Mouse (Mus musculus) hindbrain, embryonic 11.5 days (tissue): ENCODE measurements around the gene Slit3. TPM values are rescaled to one million over a fixed set of nuclear protein-coding genes. Genes with fewer than 3 reads are reported as not detected.

Experiments used
- ATAC-seq: fragments of 200-750 bp; cut with Nextera tagmentation; 2 replicates; pipeline ENCODE4 v1.8.0; 2017; ENCODE audit warnings: mild to moderate bottlenecking, moderate TSS enrichment, moderate library complexity; ENCODE audit not compliant: low FRiP score
- DNase-seq: peaks from one replicate; pipeline ENCODE4 v3.0.0-alpha.2; 2015; ENCODE audit warnings: low spot score
- H3K27ac ChIP-seq: fragments of 300-500 bp; sonication (generic); 2 replicates; pipeline ENCODE4 v1.5.1; 2014; ENCODE audit warnings: mild to moderate bottlenecking, low read depth, low read length
- H3K27me3 ChIP-seq: fragments of 300-500 bp; sonication (generic); 2 replicates; pipeline ENCODE4 v1.6.1; 2014; ENCODE audit warnings: mild to moderate bottlenecking, low read length, moderate library complexity, mixed read lengths; ENCODE audit not compliant: control insufficient read depth, insufficient read depth
- H3K36me3 ChIP-seq: fragments of 300-500 bp; sonication (generic); 2 replicates; pipeline ENCODE4 v1.6.1; 2014; ENCODE audit warnings: mild to moderate bottlenecking, low read length, moderate library complexity, mixed read lengths; ENCODE audit not compliant: control insufficient read depth, insufficient read depth
- H3K4me1 ChIP-seq: fragments of 300-500 bp; sonication (generic); replicated peaks from 2 replicates; pipeline ENCODE4 v1.6.1; 2014; ENCODE audit warnings: low read length, mixed read lengths; ENCODE audit not compliant: control insufficient read depth, insufficient read depth
- H3K4me2 ChIP-seq: fragments of 300-500 bp; sonication (generic); replicated peaks from 2 replicates; pipeline ENCODE4 v1.6.1; 2014; ENCODE audit warnings: mild to moderate bottlenecking, low read depth, low read length
- H3K4me3 ChIP-seq: fragments of 300-500 bp; sonication (generic); 2 replicates; pipeline ENCODE4 v1.5.1; 2014; ENCODE audit warnings: low read depth, low read length
- H3K9ac ChIP-seq: fragments of 300-500 bp; sonication (generic); 2 replicates; pipeline ENCODE4 v1.6.1; 2014; ENCODE audit warnings: low read depth, low read length
- H3K9me3 ChIP-seq: fragments of 300-500 bp; sonication (generic); 2 replicates; pipeline ENCODE4 v1.6.1; 2016; ENCODE audit warnings: low read length; ENCODE audit not compliant: control insufficient read depth
- WGBS: fragments of 180-500 bp; shearing (Covaris S2); extraction: QIAGEN DNeasy Blood & Tissue Kit; methylation state at CpG from one replicate; pipeline ENCODE4 v1.1.7; 2014; 5-methylcytosine and 5-hydroxymethylcytosine counted together
- polyA plus RNA-seq: library from polyadenylated mRNA; unstranded; fragments of >200 nt; fragmentation: Nextera tagmentation; extraction: Ambion mirVana; gene quantifications from 2 replicates; pipeline ENCODE4 v1.2.1, GENCODE M21; 2014

Gene Slit3
- polyA plus RNA-seq, 1 experiment from 2014 or later, result 39.3 TPM

DNA sequence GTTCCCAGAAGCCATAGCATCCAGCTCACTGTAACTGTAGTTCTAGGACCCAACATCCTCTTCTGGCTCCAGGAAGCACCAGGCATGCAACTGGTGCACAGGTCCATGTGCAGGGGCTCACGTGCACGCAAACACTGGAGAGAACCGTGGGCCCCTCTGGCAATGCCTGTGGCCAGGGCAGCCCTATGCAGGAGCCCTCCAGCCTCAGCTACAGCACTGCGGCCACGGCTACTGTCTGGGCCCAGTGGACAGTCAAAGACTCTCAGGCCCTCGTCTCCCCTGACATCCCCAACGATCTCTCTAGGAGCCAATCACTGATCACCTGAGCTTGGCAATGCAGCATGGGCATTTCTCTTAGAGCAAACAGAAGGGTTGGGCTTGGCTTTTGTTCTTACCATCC, 572.6 kb downstream of the Slit3 start:
- Histone ChIP-seq H3K4me1 (no peaks in the 10 kb centered on the region), H3K4me2 (no peak overlapping the region), H3K9me3 (no peaks in the 10 kb centered on the region), H3K4me3 (no peak overlapping the region), H3K9ac (no peak overlapping the region), H3K36me3 (0 out of 2 replicates have a peak, but pooled peaks cover 2% of the 10 kb centered on the region), H3K27ac (no peak overlapping the region), H3K27me3 (no peaks in the 10 kb centered on the region)
- DNase-seq, result no peak
- ATAC-seq, result peak; percentile 38; the same call in 1 of the 2 replicates
- WGBS, result 86% methylated on average over 7 of the region's 7 CpGs

GRCm38 (mm10) chr11:35697476-35697875, 576.5 kb downstream of the Slit3 start:
- Histone ChIP-seq H3K27ac (no peak overlapping the region), H3K4me1 (no peaks in the 10 kb centered on the region), H3K9ac (no peak overlapping the region), H3K9me3 (no peaks in the 10 kb centered on the region), H3K36me3 (no peaks in the 10 kb centered on the region), H3K4me2 (no peak overlapping the region), H3K27me3 (no peaks in the 10 kb centered on the region), H3K4me3 (no peak overlapping the region)
- 93% methylated on average over 7 of the region's 7 CpGs for WGBS
- DNase-seq (peak; percentile 13), ATAC-seq (no peak)

GRCm38 (mm10) chr11:35698901-35699300, 577.9 kb downstream of the Slit3 start:
- WGBS, result 95% methylated on average over 5 of the region's 5 CpGs
- ATAC-seq, result no peak
- Histone ChIP-seq H3K27ac (no peak overlapping the region), H3K9me3 (no peaks in the 10 kb centered on the region), H3K27me3 (no peaks in the 10 kb centered on the region), H3K9ac (no peak overlapping the region), H3K4me3 (no peak overlapping the region), H3K36me3 (peaks cover 5% of the 10 kb centered on the region; the same call in 1 of the 2 replicates), H3K4me2 (no peak overlapping the region), H3K4me1 (no peaks in the 10 kb centered on the region)
- no peak for DNase-seq

DNA sequence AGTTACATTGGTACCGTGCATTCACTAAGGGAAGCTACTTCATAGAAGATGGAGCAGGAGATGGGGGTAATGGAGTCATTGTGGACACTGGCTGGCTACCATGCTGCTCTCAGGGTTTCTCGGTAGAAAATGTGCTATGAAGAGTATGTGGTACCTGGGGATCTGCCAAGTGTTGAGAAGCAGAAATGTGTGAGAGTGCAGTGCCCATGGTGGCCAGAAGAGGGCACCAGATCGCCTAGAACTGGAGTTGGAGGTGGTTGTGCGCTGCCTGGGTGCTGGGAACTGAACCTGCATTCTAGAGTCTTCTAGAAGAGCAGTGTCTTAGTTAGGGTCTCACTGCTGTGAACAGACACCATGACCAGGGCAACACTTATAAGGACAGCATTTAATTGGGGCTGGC, 582.4 kb downstream of the Slit3 start:
- Histone ChIP-seq H3K4me1 (no peaks in the 10 kb centered on the region), H3K9ac (no peak overlapping the region), H3K4me3 (no peak overlapping the region), H3K27ac (no peak overlapping the region), H3K27me3 (no peaks in the 10 kb centered on the region), H3K9me3 (no peaks in the 10 kb centered on the region), H3K4me2 (no peak overlapping the region), H3K36me3 (peaks cover 5% of the 10 kb centered on the region; the same call in 1 of the 2 replicates)
- WGBS, result 77% methylated on average over 4 of the region's 4 CpGs
- DNase-seq (peak; percentile 12), ATAC-seq (no peak)

DNA sequence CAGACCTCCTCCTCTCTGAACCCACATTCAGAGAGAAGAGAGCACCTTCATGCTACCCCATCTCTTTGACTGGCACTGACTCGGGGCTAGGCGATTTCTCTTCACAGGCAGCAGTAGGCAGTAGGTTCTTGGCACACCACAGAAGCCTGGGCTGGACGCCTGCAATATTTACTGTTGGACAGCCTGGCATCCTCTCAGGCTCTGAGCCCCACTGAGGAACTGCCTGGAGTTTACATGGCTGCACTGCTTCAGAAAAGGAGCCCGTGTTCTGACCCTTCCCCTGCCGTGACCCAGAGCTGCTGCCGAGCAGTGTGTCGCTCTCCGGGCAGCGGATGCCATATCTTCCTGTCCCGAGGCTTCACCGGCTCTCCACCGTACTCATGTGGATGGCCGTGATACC, 583.4 kb downstream of the Slit3 start:
- no peak for DNase-seq
- WGBS, result 96% methylated on average over 13 of the region's 13 CpGs
- H3K9ac ChIP-seq, result no peak overlapping the region
- H3K27ac ChIP-seq, result no peak overlapping the region
- no peak overlapping the region for H3K4me3 ChIP-seq
- H3K4me2 ChIP-seq, result no peak overlapping the region
- H3K9me3 ChIP-seq, result no peaks in the 10 kb centered on the region
- no peak for ATAC-seq
- H3K36me3 ChIP-seq, result peaks cover 5% of the 10 kb centered on the region; the same call in 1 of the 2 replicates
- no peaks in the 10 kb centered on the region for H3K4me1 ChIP-seq
- no peaks in the 10 kb centered on the region for H3K27me3 ChIP-seq

DNA sequence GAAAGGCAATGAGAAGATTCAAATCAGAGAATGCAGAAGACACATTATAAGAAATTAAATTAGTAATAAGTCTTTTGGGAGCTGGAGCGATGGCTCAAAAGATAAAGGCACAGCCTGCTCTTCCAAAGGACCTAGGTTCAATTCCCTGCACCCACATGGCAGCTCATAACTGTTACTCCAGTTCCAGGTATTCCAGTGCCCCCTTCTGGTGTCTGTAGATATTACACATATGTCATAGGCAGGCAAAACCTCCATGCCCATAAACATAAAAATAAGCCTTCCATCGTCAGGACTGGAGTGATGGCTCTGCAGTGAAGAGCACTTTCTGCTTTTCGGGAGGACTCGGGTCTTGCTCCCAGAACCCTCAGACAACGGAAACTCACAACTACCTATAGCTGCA, 583.9 kb downstream of the Slit3 start:
- no peaks in the 10 kb centered on the region for H3K27me3 ChIP-seq
- DNase-seq, result no peak
- no peaks in the 10 kb centered on the region for H3K4me1 ChIP-seq
- H3K9me3 ChIP-seq, result no peaks in the 10 kb centered on the region
- no peak overlapping the region for H3K4me2 ChIP-seq
- no peak overlapping the region for H3K9ac ChIP-seq
- H3K4me3 ChIP-seq, result no peak overlapping the region
- no peak for ATAC-seq
- WGBS, result 97% methylated on average over 5 of the region's 5 CpGs
- no peak overlapping the region for H3K27ac ChIP-seq
- H3K36me3 ChIP-seq, result peaks cover 5% of the 10 kb centered on the region; the same call in 1 of the 2 replicates

GRCm38 (mm10) chr11:35707431-35707830, 586.4 kb downstream of the Slit3 start:
- Histone ChIP-seq H3K9me3 (no peaks in the 10 kb centered on the region), H3K27me3 (no peaks in the 10 kb centered on the region), H3K4me2 (no peak overlapping the region), H3K36me3 (peaks cover 5% of the 10 kb centered on the region; the same call in 1 of the 2 replicates), H3K9ac (no peak overlapping the region), H3K4me1 (no peaks in the 10 kb centered on the region), H3K27ac (no peak overlapping the region), H3K4me3 (no peak overlapping the region)
- DNase-seq (no peak), ATAC-seq (no peak)
- WGBS, result over 99% methylated on average over 12 of the region's 12 CpGs

DNA sequence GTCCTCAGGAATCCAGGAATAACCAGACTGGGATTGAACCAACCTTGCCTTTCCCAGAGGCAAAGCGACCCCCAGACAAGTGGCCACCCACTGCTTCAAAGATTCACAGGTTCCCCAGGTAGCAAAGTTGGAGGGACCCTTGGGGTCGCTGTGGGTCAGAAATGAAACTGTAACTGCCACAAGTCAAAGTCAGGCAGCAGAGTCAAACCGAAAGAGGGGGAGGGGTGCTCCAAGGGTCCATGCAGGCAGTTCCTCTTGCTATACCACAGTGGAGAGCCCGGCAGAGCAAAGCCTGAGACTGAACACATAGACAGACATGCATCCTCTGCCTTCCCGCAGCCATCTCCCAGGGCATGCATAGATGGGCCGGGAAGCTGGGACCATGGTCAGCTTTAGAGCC, 590.3 kb downstream of the Slit3 start:
- 87% methylated on average over 6 of the region's 6 CpGs for WGBS
- H3K9me3 ChIP-seq, result no peaks in the 10 kb centered on the region
- no peaks in the 10 kb centered on the region for H3K27me3 ChIP-seq
- no peaks in the 10 kb centered on the region for H3K4me1 ChIP-seq
- no peak overlapping the region for H3K4me3 ChIP-seq
- no peak overlapping the region for H3K4me2 ChIP-seq
- no peak for DNase-seq
- no peaks in the 10 kb centered on the region for H3K36me3 ChIP-seq
- no peak overlapping the region for H3K9ac ChIP-seq
- ATAC-seq, result no peak
- no peak overlapping the region for H3K27ac ChIP-seq

GRCm38 (mm10) chr11:35718881-35719280, 597.9 kb downstream of the Slit3 start:
- Histone ChIP-seq H3K4me3 (no peak overlapping the region), H3K9me3 (no peaks in the 10 kb centered on the region), H3K4me2 (no peak overlapping the region), H3K27ac (no peak overlapping the region), H3K4me1 (no peaks in the 10 kb centered on the region), H3K36me3 (no peaks in the 10 kb centered on the region), H3K27me3 (no peaks in the 10 kb centered on the region), H3K9ac (no peak overlapping the region)
- ATAC-seq, result no peak
- no peak for DNase-seq
- WGBS, result 84% methylated on average over 1 of the region's 1 CpGs
